Mouse (Mus musculus) heart, adult 11 months (tissue): ENCODE measurements around the gene Jazf1.

ENCODE experiments used
- DNase-seq: peaks from one replicate; pipeline ENCODE4 v3.0.0; 2022

The Jazf1 gene

DNA sequence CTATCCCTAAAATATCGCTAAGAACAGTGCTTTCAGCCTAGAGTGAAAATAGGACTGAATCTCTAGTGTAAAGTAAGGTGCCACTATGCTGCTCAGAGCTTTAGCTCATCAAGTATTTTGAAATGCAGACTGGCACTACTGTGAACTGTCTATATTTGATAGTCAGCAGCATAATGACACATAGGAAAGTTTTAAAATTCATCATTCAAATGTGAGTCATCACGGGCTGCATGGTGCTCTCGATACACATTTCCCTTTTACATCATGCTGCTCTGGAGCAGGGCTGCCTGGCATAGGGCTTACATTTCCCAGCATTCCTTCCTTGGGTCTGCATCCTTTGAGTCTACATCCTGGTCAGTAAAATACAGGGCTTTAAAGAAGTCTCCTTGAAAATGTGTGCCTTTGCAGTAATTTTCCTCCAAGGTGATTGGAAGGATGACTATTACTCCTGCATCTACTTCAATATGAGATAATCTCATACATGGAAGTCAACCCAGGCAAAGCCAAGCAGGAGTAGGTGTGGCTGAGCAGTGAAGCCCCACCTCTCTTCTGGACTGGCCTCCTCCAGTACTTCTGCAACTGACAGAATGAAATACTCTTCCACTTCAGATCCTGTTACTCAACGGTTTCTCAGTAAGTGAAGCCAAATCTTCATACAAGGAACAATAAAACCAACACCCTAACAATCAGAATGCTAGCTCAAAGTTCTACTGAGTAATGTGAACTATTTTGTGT is 165.0 kb downstream of the Jazf1 start:
- DNase-seq = no peak

DNA sequence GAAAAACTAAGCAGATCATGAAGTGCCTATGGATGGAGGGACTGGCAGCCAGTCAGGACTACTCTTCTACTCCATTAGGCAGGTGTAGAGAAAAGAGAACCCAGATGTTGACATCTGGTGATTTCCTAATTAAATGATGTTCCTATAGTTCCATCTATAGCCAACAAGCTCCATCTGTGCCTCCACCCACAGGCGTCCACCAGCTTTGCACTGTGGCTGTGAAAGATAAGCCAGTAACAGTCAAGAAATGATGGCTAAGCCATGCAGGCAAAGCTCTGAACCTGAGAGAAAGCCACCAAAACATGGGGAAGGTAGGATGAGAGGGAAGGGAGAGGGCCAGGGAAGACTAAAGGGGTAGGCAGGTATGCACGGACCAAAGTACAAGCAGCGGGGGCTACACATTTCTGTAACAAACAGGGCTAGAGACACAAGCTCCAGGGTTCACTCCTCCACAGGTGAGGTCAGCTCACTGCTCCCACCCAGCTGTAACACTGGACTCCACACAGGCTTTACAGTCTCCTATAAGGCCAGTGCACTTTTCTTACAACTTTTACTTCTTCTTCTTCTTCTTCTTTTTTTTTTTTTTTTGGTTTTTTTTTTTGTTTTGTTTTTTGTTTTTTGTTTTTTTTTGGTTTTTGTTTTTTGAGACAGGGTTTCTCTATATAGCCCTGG is 168.7 kb downstream of the Jazf1 start:
- no peak for DNase-seq

- DNase-seq = no peak
Observed at GRCm38 (mm10) chr6:52895075-52895474, 173.4 kb downstream of the Jazf1 start.

DNA sequence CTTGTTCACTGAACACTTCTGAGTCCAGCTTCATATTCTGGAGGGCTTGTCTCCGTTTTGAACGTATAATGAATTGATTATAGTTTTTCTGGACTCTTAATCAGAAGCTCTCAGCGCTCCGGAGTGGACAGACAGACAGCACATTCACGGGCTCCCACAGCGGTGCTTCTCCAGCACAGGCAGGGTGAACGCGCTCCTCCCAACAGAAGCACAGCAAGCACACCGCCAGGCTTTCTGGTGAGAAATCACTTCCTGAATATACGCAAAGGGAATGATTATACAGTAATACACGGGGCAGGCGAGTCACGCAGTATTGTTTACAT is 174.0 kb downstream of the Jazf1 start:
- peak; percentile 64 for DNase-seq

DNA sequence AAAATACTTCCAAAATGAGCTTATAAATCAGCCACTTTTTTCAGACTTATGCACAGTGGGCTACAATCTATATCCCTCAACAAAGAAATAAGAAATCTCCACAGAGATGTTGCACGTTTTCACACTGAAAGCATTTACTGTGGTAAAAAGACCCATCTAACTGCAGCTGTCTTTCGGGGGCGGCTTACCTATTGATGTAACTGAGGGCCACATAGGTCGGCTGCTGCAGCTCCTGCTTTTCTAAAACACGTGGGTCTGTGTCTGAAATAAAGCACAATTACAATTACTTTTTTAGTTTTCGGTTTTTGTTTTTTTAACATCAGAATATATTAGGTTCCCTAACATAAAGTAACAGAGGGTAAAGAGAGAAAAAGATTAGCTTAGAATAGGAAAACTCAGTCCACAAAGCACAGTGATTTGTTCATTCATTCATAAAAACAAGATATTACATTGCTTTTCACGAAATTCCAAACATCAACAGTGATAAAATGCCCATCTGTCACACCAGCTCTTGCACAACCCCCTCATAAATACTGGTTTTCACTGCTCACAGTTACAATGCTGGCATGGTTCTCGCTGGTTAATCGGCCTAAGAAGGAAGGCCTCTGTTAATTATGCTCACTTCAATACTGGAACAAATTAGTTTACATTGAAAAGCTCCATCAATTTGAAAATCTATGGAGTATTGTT is 174.5 kb downstream of the Jazf1 start:
- peak; percentile 36 for DNase-seq

GRCm38 (mm10) chr6:52892978-52893377 is 175.5 kb downstream of the Jazf1 start:
- DNase-seq = peak; percentile 55

GRCm38 (mm10) chr6:52887541-52888203 is 180.8 kb downstream of the Jazf1 start:
- peak; percentile 57 for DNase-seq

GRCm38 (mm10) chr6:52883773-52884172 is 184.7 kb downstream of the Jazf1 start:
- DNase-seq = peak; percentile 67

- peak; percentile 41 for DNase-seq
Observed at GRCm38 (mm10) chr6:52877176-52877575, 191.3 kb downstream of the Jazf1 start.

DNA sequence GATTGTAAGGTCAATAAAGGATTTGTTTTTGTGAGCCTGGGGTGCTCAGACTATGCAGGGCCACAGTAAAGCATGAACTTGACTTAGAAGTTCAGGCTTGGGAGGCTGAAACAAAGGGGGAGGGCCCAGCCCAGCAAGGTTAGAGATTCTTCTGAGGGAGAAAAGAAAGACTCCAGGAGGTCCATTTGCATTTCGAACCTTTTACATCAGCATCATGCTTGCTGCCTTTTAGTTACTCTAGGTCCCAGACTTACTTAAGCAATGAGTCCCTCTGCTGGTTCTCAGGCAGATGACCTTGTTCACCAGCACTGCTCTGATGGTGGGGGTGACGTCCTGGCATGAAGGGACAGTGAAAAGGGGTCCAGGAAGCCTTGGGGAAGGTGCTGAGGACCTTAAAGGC is 197.1 kb downstream of the Jazf1 start:
- DNase-seq = peak; percentile 70

GRCm38 (mm10) chr6:52869252-52869651 is 199.2 kb downstream of the Jazf1 start:
- DNase-seq = peak; percentile 91

- DNase-seq = peak; percentile 75
Observed at GRCm38 (mm10) chr6:52868352-52868751, 200.1 kb downstream of the Jazf1 start.

DNA sequence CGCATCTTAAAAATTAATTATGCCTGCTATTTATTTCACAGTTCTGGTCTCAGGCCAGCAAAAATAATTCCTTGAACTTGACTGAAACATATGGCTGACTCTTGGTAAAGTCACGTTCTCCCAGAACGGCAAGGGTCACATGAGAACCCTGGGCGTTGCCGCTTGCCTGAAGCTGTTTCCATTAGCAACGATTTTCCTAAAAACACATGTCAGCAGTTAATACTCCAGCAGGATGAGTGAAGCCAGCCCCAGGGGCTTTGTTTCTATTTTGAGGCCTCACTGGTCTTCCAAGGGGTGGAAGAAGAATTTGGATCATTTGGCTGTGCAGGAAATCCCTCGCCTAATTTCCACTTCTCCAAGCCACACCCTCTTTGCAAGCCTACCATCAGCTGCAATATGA is 206.5 kb downstream of the Jazf1 start:
- DNase-seq = peak; percentile 98

- DNase-seq = no peak
Observed at GRCm38 (mm10) chr6:52861186-52861820, 207.1 kb downstream of the Jazf1 start.

DNA sequence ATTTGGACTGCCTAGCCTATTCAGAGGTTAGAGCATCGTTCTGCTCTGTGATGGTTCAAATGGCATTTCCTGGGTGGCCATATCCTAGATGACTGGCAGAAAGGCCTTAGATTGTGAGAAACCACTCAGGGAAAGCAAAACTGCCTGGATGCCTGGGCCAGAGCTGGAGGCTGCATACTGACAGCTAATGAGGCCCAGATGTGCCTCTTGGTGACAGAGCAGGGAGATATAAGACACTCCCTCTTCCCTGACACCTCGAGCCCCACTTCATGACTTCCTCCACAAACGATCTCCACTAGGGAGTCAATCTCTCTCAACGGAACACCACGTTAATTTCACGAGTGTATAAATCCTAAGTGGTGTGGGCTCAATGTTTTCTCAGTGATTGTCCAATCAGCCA is 207.7 kb downstream of the Jazf1 start:
- DNase-seq = no peak

GRCm38 (mm10) chr6:52858911-52859431 is 209.5 kb downstream of the Jazf1 start:
- no peak for DNase-seq

DNA sequence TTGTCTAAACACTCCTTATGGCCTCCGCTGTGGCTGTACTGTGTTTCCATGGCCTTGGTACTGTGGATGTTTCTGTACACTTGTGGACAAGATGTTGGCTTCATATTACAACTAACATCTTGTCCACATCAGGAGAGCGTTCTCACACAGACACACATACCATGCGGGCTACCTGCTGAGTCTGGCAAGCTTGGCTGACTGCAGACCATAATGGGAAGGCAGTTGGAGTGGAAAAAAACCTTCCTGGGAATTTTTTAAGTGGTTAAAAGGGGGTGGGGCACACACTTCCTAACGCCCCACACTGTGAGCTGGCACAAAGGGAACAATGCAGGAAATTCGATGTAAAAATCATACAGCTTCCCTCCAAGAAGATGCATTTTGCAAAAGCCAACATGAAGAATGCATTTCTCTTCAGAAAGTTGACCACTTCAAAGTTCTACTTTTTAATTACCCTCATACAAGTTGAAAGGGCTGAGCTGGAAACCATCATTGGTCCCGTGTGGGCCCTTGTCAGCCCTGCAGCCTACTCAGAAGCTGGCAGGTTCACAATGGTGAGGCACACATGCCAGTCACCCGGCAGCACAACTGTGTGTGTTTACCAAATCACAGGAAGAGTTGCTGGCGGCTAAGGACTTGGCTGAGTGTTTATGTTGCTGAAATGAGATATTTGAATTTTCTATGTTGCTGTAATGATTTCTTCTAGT is 215.9 kb downstream of the Jazf1 start:
- no peak for DNase-seq

DNA sequence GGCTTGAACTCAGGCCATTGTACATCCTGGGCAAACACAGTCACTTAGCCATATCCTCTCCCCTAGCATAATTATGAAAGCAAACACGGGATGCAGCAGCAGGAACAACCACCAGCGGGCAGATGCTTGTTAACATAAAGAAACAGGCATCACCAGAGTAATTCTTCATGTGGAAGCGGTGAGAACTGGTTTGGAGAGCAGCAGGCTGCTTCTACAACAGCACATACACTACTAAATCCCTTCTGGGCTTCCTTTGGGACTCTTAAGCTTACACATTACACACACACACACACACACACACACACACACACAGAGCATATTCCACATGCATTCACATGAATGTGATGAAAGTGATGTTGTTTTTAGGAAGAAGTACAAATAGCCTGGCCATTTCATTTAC is 216.5 kb downstream of the Jazf1 start:
- no peak for DNase-seq

DNA sequence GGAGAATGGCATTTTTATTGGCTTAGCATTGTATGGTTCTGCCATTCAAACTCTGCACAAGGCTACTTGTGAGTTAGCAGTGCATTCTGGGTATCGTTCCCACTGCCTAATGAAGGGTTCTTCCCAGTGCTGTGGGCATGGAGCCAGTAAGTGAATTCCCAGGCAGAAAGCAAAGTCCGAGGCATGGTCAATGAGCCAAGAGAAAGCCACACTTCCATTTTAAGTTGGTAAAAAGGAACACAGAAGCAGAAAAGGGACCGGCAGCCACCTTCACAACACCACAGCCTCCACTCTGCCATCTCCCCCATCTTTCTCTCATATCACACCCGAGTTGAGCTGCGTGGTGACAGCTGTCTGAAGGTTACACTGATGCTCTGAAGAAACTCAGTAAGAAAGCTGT is 217.4 kb downstream of the Jazf1 start:
- DNase-seq = peak; percentile 97

DNA sequence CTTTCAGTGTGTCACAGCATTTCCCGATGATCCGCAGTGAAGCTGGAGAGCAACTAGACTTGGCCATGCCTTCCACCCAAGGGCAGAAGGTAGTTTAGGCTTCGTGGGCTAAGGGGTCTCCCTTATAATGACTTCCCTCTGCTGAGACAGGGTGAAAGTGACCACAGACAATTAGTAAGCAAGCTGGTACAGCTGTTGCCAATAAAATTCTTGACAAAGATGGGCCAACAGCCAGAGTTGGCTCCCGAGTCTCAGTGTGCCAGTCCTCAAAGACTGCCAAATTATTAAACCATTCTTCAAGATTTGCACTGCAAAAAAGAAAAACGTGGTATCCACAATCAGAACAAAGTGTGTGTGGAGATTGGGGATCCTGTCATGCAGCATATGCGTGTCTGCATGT is 220.2 kb downstream of the Jazf1 start:
- no peak for DNase-seq

DNA sequence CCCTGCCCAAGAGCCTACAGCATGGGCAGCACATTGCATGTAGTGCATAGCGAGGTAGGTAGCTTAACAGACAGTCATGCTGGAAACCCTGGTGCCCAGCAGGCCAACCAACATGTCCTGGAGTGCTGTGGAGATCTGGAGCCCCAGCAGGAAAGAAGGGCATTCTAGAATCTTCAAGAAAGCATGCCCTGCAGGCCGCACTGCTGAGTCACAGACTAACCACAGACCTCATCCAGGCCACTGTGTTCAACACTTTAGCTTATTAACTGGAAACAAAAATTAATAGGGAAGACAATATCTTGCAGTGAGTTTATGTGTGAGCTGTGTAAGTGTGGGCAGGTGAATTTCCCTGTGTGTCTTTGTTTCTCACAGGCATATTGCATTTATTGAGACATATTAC is 222.1 kb downstream of the Jazf1 start:
- no peak for DNase-seq

DNA sequence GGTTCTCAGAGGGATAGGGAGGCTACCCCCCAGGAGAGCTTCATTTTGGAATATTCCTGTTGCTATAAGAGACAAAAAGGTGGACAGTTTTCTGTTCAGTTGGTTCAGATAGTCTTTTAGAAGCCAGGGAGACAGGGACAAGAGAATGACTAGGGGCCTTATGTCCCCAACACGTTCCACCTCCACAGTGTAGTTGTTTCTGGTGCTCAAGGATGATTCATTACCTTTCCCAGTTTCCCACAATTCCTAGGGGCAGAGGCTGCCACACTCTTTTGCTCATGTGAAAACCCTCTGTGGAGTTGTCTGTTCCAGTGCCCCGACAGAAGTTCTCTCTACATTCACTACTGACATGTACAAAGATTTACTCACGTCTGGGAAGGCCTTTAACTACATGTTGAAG is 223.7 kb downstream of the Jazf1 start:
- DNase-seq = no peak
